Mouse (Mus musculus): Measurements from ENCODE around the gene Cpeb1. TPM values are rescaled to one million over a fixed set of nuclear protein-coding genes. Genes with fewer than 3 reads are reported as not detected.

The Cpeb1 gene
- polyA plus RNA-seq, 1 experiment from 2014 or later, result 12.2 TPM

DNA sequence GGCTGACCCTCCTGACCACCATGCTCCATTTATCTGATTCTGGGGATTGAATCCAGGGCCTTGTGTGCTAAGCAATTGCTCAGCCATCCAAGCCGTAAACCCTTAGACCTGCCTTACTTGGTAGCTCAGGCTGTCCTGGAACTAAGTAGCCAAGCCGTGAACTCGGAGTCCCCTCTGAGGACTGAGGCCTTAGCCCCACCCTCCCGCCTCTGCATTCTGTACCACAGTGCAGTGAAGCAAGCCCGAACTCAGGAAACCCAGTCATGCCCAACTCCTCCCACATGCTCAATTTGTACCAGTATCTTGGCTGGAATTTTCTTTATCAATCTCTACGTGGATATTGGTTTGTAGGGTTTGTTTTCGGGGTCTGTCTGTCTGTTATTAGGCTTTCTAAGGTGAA lies 123.4 kb downstream of the Cpeb1 start:
- DNase-seq (ENCODE audit: low spot score), result no peak

DNA sequence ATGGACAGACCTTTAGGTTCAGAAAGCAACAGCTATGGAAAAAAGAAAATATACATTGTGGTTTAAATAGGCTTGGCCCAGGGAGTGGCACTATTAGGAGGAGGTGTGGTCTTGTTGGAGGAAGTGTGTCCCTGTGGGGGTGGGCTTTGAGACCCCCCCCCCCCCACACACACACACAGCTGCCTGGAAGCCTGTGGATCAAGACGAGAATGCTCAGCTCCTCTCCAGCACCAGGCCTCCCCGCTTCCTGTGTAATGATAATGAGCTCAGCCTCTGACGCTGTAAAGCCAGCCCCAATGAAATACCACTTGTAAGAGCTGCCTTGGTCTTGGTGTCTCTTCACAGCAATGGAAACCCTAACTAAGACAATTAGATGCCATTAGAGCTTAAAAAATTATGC lies 124.5 kb downstream of the Cpeb1 start:
- DNase-seq (ENCODE audit: low spot score), result no peak

GRCm38 (mm10) chr7:81327661-81328060 lies 127.6 kb downstream of the Cpeb1 start:
- no peak for DNase-seq (ENCODE audit: low spot score)

DNA sequence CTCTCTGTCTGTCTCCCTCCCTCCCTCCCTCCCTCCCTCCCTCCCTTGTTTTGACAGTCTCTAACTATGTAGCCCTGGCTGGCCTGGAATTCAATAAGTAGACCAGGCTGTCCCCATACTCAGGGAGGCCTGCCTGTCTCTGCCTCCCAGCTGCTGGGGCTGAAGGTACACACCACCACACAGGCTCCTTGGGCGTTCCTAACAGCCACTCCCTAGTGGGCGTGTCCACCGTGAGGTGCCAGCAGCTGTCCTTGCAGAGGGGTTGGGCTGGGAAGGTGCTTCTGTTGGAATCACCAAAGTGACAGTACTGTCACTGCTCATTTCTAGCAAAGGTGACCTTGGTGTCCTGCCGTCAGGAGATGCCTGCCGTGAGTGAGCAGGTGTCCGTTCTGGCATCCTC lies 128.4 kb downstream of the Cpeb1 start:
- DNase-seq (ENCODE audit: low spot score), result no peak

GRCm38 (mm10) chr7:81326043-81326442 lies 129.2 kb downstream of the Cpeb1 start:
- no peak for DNase-seq (ENCODE audit: low spot score)

DNA sequence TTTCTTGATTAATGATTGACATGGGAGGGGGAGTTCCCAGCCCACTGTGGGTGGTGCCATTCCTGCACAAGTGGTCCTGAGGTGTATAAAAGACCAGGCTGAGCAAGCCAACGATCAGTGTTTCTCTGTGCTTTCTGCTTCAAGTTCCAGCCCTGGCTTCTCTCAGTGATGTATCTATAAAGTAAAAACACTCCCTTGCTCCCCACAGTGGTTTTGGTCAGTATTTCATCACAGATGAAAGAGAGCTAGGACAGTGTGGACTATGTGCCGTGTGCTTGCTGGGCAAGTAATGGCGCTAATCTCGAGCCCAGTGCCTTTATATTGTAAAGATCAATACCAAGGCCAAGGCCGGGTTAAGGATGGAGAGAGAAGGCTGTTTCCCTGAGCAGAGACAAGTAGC lies 133.5 kb downstream of the Cpeb1 start:
- DNase-seq (ENCODE audit: low spot score), result no peak

- no peak for DNase-seq (ENCODE audit: low spot score)
These were observed 135.5 kb downstream of the Cpeb1 start for GRCm38 (mm10) chr7:81319749-81320148.

DNA sequence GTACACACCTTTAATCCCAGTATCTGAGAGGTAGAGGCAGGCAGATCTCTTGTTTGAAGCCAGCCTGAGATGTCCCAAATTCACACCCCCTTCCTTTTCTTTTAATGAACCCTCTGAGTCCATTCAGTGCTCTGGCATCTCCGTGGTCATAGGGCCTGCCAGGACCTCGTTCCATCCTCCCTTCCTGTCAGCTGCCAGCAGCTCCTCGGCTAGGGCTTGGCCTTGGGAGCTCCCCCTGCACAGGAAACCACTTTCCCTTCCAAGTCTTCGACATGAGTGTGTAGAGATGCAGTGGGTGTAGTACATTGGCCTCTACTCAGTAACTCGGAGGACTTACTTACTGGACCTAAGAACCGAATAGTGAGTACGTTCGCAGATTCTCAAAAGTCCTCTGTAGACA lies 139.7 kb downstream of the Cpeb1 start:
- no peak for DNase-seq (ENCODE audit: low spot score)

GRCm38 (mm10) chr7:81311581-81311980 lies 143.7 kb downstream of the Cpeb1 start:
- no peak for DNase-seq (ENCODE audit: low spot score)

DNA sequence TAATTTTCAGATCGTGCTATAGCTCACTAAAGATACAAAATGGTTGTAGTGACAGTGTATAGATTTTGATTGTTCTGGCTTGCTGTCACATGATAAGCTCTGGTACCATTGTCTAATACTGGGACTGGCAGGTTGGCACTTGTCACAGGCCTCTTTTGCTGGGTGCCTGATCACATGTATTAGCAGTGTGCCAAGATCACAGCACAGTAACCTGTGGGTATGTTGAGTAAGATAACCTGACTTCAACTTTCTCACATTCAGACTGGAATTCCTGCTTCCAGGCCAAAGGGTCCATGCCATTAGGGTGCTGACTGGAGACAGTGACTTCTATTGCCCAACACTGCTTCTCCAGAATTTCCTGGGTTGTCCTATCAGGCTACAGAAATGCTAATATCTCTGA lies 144.1 kb downstream of the Cpeb1 start:
- no peak for DNase-seq (ENCODE audit: low spot score)

GRCm38 (mm10) chr7:81309247-81309646 lies 146.0 kb downstream of the Cpeb1 start:
- no peak for DNase-seq (ENCODE audit: low spot score)

- DNase-seq (ENCODE audit: low spot score), result no peak
These were observed 147.5 kb downstream of the Cpeb1 start for GRCm38 (mm10) chr7:81307735-81308134.

- no peak for DNase-seq (ENCODE audit: low spot score)
These were observed 150.6 kb downstream of the Cpeb1 start for GRCm38 (mm10) chr7:81304675-81305074.

DNA sequence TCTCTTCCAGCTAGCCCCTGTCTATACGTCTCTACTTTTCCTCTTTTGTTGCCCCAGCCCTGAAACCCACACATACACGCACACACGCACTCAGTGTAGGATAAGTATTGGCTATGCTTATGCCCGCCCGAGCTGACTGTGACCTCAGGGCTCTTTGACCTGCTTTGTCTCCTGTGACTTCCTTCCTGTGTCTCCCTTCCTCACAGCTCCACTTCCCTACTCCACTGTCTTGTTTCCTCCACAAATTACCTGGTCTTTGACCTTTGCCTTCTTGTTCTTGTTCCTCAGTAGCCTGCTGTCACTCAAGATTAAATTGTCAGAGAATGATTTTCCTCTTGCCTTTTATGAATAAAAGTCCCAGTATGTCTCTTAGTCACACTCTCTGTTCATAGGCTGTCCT lies 151.2 kb downstream of the Cpeb1 start:
- DNase-seq (ENCODE audit: low spot score), result no peak

GRCm38 (mm10) chr7:81303682-81304081 lies 151.6 kb downstream of the Cpeb1 start:
- DNase-seq (ENCODE audit: low spot score), result peak; percentile 9

DNA sequence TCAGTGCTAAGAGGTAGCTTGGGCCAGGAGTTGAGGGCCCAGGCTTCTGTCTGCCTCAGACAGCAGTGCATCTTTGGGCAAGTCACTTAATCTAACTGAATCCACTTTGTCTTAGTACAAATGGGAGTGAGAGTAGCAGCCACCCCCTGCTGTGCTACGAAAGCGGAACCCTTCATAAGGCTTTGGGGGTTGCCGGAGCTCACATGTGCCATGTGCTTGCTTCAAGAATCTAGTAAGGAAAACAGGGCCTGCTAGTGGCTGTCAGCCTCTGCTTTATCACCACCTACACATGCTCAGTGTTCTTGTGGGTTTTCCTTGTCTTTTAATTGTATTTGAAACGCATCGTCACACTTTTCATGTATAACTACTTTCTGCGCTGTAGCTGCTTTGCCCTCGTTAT lies 153.9 kb downstream of the Cpeb1 start:
- no peak for DNase-seq (ENCODE audit: low spot score)

- no peak for DNase-seq (ENCODE audit: low spot score)
These were observed 157.1 kb downstream of the Cpeb1 start for GRCm38 (mm10) chr7:81298206-81298605.

Other genes starting within 250 kb of the Cpeb1 start
- 1.2 TPM in 2 replicates for gene Pde8a, start 241.9 kb downstream of the Cpeb1 start, polyA plus RNA-seq (2015; fragmentation: Nextera tagmentation; extraction: Ambion mirVana)
- 1,759 and 1,761 TPM in 2 replicates for gene Rps17, start 110.2 kb downstream of the Cpeb1 start, polyA plus RNA-seq (2015; fragmentation: Nextera tagmentation; extraction: Ambion mirVana)
- gene Ap3b2, start 38.5 kb upstream of the Cpeb1 start, polyA plus RNA-seq (2015; fragmentation: Nextera tagmentation; extraction: Ambion mirVana), result 0.35 and 0.57 TPM in 2 replicates
- not detected in 2 replicates for gene BC048679, start 42.8 kb upstream of the Cpeb1 start, polyA plus RNA-seq (2015; fragmentation: Nextera tagmentation; extraction: Ambion mirVana)
- gene Fsd2, start 111.5 kb upstream of the Cpeb1 start, polyA plus RNA-seq (2015; fragmentation: Nextera tagmentation; extraction: Ambion mirVana), result 0.73 and 0.87 TPM in 2 replicates
- 7.2 and 8.3 TPM in 2 replicates for gene Whamm, start 115.8 kb upstream of the Cpeb1 start, polyA plus RNA-seq (2015; fragmentation: Nextera tagmentation; extraction: Ambion mirVana)

Measured in thymus, postnatal 0 days (tissue).